ENCODE assay signal across 8 mouse cellular contexts in the genomic region with DNA sequence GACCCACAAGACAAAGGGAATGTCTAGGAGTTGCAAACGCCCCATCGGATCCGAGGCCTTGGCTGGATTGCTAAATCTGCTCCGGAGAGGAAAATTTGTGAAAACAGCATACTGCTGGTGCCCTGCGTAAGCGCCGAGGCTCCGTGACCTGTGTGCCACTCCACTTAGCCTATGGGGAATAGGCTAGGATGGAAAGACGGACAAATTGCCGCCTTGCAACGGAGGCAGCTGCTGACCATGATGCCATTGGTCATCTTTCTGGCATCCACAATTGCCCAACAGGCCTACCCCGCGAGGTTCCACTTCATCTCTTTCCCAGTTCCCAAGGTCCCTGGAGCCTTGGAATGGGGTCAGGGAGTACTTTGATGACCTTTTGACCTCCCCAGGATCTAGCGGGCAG. TPM values are rescaled to one million over a fixed set of nuclear protein-coding genes. Genes with fewer than 3 reads are reported as not detected.
DNase-seq lines count a peak whose midpoint lies in the region; ATAC-seq and TF ChIP-seq lines count a peak whose summit lies in the region.

No protein-coding gene starts in this region.

- H3K4me2 ChIP-seq in intestine, embryonic 15.5 days (replicated peaks), result peak overlapping the region; percentile 91
- peak overlapping the region; percentile 84 for H3K4me2 ChIP-seq in neural tube, embryonic 13.5 days

- peak overlapping the region; percentile 76 for H3K4me3 ChIP-seq in layer of hippocampus, adult 2 months
- peak overlapping the region; percentile 81 for H3K4me3 ChIP-seq in embryonic facial prominence, embryonic 10.5 days
- H3K4me3 ChIP-seq in intestine, embryonic 15.5 days (replicated peaks), result peak overlapping the region; percentile 73
- peak overlapping the region; percentile 61 for H3K4me3 ChIP-seq in neural tube, embryonic 13.5 days

- H3K36me3 ChIP-seq in embryonic facial prominence, embryonic 10.5 days (replicated peaks), result peaks cover 43% of the 10 kb centered on the region
- H3K36me3 ChIP-seq in intestine, embryonic 15.5 days, result peaks cover 13% of the 10 kb centered on the region; the same call in 1 of the 2 replicates
- H3K36me3 ChIP-seq in neural tube, embryonic 13.5 days, result no peaks in the 10 kb centered on the region

- peaks cover 57% of the 10 kb centered on the region for H3K4me1 ChIP-seq in embryonic facial prominence, embryonic 10.5 days
- H3K4me1 ChIP-seq in intestine, embryonic 15.5 days (replicated peaks), result peaks cover 25% of the 10 kb centered on the region
- peaks cover 63% of the 10 kb centered on the region for H3K4me1 ChIP-seq in neural tube, embryonic 13.5 days (replicated peaks)

- H3K27me3 ChIP-seq in embryonic facial prominence, embryonic 10.5 days (replicated peaks; ENCODE audit: low read depth, poor library complexity, severe bottlenecking), result peaks cover 24% of the 10 kb centered on the region
- 0 out of 2 replicates have a peak, but pooled peaks cover 5% of the 10 kb centered on the region for H3K27me3 ChIP-seq in intestine, embryonic 15.5 days (replicated peaks)
- no peaks in the 10 kb centered on the region for H3K27me3 ChIP-seq in neural tube, embryonic 13.5 days

- WGBS in embryonic facial prominence, embryonic 10.5 days, result under 1% methylated on average over 14 of the region's 14 CpGs
- WGBS in intestine, embryonic 15.5 days, result 2% methylated on average over 14 of the region's 14 CpGs
- 1% methylated on average over 14 of the region's 14 CpGs for WGBS in neural tube, embryonic 13.5 days

- H3K9ac ChIP-seq in intestine, embryonic 15.5 days, result peak overlapping the region; percentile 60
- H3K9ac ChIP-seq in neural tube, embryonic 13.5 days, result peak overlapping the region; percentile 65

- ATAC-seq in intestine, embryonic 15.5 days, result peak; percentile 15; the same call in 1 of the 2 replicates
- no peak for ATAC-seq in neural tube, embryonic 13.5 days (ENCODE audit: low read depth)

- DNase-seq in layer of hippocampus, adult 2 months (ENCODE audit: low spot score in 2 of 2), result no peak
- no peak for DNase-seq in layer of hippocampus, postnatal 36 days
- DNase-seq in embryonic facial prominence, embryonic 10.5 days (ENCODE audit: low spot score), result no peak
- no peak for DNase-seq in urinary bladder, postnatal 36 days (ENCODE audit: low spot score in 2 of 2)
- DNase-seq in thymus, adult 18-20 months, result no peak
- no peak for DNase-seq in spleen, postnatal 14 days (ENCODE audit: low spot score in 2 of 2)

- no peak for TF ChIP-seq CTCF in layer of hippocampus, adult 2 months (conservative IDR thresholded peaks at IDR 0.05)

- H3K27ac ChIP-seq in layer of hippocampus, adult 2 months, result no peak overlapping the region
- peak overlapping the region; percentile 96 for H3K27ac ChIP-seq in embryonic facial prominence, embryonic 10.5 days (replicated peaks)
- H3K27ac ChIP-seq in intestine, embryonic 15.5 days, result no peak overlapping the region
- H3K27ac ChIP-seq in neural tube, embryonic 13.5 days (replicated peaks), result no peak overlapping the region

- H3K9me3 ChIP-seq in embryonic facial prominence, embryonic 10.5 days, result no peaks in the 10 kb centered on the region
- no peaks in the 10 kb centered on the region for H3K9me3 ChIP-seq in intestine, embryonic 15.5 days
- no peaks in the 10 kb centered on the region for H3K9me3 ChIP-seq in neural tube, embryonic 13.5 days

RNA-seq across cellular contexts. Expression of a gene that starts 0.8 kb away (rescaled TPM):
- under 1 TPM; 0.90 to 0.93 TPM for total RNA-seq in layer of hippocampus, adult 2 months (2021)
- total RNA-seq in layer of hippocampus, postnatal 36 days (2021), result under 1 TPM; 0.45 to 0.63 TPM
- polyA plus RNA-seq in embryonic facial prominence, embryonic 10.5 days (2016; fragmentation: Nextera tagmentation; extraction: Ambion mirVana), result 219 and 242 TPM in 2 replicates
- 75.4 and 81.8 TPM in 2 replicates for polyA plus RNA-seq in intestine, embryonic 15.5 days (2015; fragmentation: Nextera tagmentation; extraction: Ambion mirVana)
- polyA plus RNA-seq in neural tube, embryonic 13.5 days (2015; fragmentation: Nextera tagmentation; extraction: Ambion mirVana), result 31.2 and 37.8 TPM in 2 replicates

RNA-seq across cellular contexts. Expression of a gene that starts 5.3 kb away (rescaled TPM):
- total RNA-seq in layer of hippocampus, adult 2 months (2021), result not detected
- total RNA-seq in layer of hippocampus, postnatal 36 days (2021), result not detected
- 0.36 and 0.52 TPM in 2 replicates for polyA plus RNA-seq in embryonic facial prominence, embryonic 10.5 days (2016; fragmentation: Nextera tagmentation; extraction: Ambion mirVana)
- 0.19 and 0.34 TPM in 2 replicates for polyA plus RNA-seq in intestine, embryonic 15.5 days (2015; fragmentation: Nextera tagmentation; extraction: Ambion mirVana)
- polyA plus RNA-seq in neural tube, embryonic 13.5 days (2015; fragmentation: Nextera tagmentation; extraction: Ambion mirVana), result 0.32 and 0.39 TPM in 2 replicates
